Mouse (Mus musculus): ENCODE measurements around the gene Gpr19.

The Gpr19 gene

GRCm38 (mm10) chr6:134887711-134888449 lies 10.5 kb downstream of the Gpr19 start:
- peak; percentile 93 for DNase-seq (ENCODE audit: low spot score)

DNA sequence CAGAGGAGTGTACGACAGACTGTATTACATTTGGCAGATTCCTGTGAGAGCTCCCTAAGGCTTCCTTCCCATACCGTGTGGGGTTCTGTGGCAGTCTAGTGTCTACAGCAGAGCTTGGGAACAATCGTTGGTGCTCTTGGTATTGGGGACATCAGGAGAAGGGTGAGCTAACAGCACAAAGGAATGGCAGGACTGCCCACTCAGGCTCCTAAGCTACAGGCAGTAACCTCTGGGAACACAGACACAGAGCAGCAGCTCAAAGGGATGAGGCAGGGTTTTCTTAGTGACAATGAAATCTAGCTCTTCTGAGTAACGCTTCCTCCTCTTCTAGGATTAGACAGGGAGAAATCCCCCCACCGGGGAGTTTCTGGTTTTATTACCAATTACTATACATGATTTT lies 11.4 kb downstream of the Gpr19 start:
- DNase-seq (ENCODE audit: low spot score), result no peak

GRCm38 (mm10) chr6:134886475-134886874 lies 11.9 kb downstream of the Gpr19 start:
- DNase-seq (ENCODE audit: low spot score), result no peak

DNA sequence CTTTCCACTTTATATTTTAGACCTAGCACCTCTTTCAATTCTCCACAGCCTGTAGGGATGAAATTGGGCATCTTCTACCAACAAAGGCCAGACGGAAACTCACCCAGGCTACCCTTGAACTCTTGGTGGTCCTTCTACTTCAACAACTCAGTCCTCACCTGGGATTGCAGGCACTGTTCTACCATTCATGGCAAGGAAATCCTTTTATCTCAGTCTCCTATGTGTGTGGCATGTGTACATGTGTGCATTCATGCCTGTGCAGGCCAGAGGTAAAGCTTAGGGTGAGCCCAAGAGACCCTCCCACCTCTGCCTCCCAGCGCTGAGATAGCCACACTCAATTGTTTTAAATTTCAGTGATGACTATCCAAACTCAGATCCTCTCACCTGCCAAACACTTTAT lies 12.9 kb downstream of the Gpr19 start:
- no peak for DNase-seq (ENCODE audit: low spot score)

DNA sequence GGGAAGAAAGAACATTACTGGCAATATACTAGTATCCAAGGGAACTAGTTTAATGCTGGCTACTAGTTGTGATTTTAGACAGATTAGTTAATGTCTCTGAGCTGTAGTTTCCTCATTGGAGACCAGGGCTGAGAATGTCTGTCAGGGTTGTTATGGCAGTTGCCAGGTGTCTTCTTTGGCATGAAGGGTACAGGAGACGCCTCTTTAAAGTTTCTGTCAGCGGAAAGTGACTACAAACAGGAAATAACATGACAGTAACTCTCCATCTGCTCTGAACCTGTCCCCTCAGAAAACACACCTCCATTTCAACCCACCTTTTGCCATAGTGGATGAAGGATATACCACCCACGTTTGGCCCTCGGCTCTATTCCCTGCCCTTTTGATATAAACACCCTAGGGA lies 14.7 kb downstream of the Gpr19 start:
- no peak for DNase-seq (ENCODE audit: low spot score)

- DNase-seq (ENCODE audit: low spot score), result no peak
These were observed 18.3 kb downstream of the Gpr19 start for GRCm38 (mm10) chr6:134880046-134880445.

GRCm38 (mm10) chr6:134879556-134879955 lies 18.8 kb downstream of the Gpr19 start:
- DNase-seq (ENCODE audit: low spot score), result no peak

DNA sequence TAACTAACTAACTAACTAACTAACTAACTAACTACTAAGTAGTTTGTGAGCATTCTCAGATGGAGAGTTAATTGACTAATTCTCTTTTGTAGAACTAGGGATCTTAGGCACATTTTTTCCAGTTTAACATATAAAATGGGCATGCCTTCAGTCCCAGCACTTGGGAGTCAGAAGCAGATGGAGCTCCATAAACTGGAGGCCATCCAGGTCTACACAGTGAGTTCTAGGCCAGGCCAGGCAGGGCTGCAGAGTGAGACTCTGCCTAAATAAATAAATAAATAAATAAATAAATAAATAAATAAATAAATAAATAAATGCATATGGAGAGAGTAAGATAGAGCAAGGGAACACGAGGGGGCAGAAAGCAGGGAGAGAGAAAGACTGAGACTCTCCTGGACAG lies 20.5 kb downstream of the Gpr19 start:
- no peak for DNase-seq (ENCODE audit: low spot score)

DNA sequence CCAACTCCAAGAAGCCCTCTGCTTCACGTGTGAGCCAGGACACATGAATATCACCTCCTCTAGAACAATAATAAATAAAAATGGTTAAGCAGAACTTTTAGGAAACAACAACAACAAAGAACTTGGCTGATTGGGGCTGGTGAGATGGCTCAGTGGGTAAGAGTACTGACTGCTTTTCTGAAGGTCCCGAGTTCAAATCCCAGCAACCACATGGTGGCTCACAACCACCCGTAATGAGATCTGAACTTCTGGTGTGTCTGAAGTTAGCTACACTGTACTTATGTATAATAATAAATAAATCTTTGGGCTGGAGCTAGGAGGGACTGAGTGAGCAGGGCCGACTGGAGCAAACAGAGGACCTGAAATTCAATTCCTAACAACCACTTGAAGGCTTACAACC lies 21.1 kb downstream of the Gpr19 start:
- DNase-seq (ENCODE audit: low spot score), result no peak

- peak; percentile 49 for DNase-seq (ENCODE audit: low spot score)
These were observed 21.6 kb downstream of the Gpr19 start for GRCm38 (mm10) chr6:134876795-134877194.

DNA sequence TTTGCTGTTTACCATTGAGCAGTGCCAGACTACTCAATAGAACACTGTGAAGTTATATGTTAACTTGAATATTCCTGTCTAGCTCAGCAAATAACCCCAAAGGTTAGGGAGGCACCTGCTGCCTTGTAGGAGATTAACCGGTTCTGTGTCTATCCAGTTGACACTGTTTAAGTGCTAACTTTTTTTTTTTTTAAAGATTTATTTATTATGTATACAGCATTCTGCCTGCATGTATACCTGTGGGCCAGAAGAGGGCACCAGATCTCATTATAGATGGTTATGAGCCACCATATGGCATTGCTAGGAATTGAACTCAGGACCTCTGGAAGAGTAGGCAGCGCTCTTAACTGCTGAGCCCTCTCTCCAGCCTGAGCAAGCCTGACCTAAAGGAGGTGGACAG lies 25.4 kb downstream of the Gpr19 start:
- DNase-seq (ENCODE audit: low spot score), result no peak

DNA sequence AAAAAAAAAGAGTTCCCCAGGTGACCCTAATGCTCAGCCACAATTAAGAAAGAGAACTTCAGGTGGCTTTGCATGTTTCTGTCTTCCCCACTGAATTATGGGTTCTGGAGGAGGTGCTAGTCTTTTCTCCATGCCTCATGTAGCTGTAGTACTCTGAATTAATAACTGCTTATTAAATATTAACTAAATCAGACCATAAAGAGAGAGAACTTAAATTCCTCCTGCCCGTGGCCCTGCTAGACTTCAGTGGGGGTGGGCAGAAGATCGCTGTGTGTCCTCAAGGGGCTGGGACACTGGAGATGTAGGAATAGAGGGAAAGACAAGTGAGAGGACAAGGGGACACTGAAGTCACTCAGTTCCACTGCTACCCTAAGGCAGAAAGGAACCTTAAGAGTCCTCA lies 26.1 kb downstream of the Gpr19 start:
- DNase-seq (ENCODE audit: low spot score), result no peak

GRCm38 (mm10) chr6:134870887-134871286 lies 27.5 kb downstream of the Gpr19 start:
- no peak for DNase-seq (ENCODE audit: low spot score)

DNA sequence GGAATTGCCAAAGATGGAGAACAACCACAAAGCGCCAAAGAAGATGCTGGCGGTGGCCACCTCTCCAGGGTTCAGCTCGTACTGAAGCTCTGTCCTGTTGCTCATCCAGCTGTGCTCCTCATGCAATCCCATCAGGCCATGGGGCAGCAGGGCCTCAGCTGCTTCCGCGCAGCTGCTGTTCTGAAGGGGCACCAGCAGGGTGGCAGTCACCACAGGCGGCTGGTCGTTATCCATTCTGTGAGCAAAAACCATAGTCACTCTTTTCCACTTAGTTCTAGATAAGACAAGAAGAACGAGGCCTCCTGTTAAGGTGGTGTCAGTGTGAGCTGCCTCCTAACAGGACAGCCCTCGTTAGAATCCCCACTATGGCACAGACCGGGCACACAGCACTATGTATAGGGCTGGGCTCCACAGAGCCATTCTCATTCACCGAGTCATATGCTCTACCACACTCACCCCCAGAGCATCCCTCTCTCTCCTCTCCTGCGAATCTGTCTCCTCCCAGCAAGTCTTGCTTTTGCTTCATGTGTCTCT lies 28.1 kb downstream of the Gpr19 start:
- DNase-seq (ENCODE audit: low spot score), result no peak

DNA sequence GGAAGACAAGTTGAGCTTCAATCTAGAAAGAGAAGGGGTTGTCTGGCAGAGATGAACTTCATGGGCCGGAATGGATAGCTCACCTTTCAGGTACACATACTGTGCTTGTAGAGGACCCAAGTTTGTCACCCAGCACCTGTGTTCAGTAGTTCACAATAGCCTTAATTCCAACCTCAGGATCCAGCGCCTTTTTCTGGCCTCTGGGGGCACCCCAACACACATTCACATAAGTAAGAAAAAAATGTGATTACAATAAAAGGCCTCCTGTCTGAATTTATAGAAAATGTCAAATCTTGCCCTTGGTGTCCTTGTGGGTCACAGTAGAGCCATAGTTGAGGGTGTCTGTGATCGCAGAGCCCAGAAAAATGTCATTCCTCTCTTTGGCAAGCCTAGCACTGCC lies 31.1 kb downstream of the Gpr19 start:
- no peak for DNase-seq (ENCODE audit: low spot score)

- DNase-seq (ENCODE audit: low spot score), result no peak
These were observed 32.3 kb downstream of the Gpr19 start for GRCm38 (mm10) chr6:134866113-134866512.

DNA sequence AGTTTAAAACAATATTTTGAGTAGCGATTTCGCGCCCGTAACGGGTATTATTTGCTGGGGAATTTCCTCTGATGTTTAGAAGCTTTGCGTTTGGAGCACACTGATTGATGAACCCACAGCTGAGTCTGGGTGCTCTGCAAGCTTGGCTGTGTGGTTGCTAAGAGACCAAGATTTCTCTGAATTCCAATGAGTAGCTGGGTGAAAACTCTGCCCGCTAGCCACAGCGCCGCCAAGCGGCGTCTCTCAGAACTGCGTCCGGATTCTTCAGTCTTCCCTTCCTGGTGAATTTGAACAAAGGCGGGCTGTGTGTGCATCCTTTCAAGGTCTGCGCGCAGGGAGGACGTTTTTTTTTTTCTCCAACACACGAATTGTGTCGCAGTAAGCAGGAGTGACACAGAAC lies 35.2 kb downstream of the Gpr19 start:
- DNase-seq (ENCODE audit: low spot score), result peak; percentile 91

- peak; percentile 61 for DNase-seq (ENCODE audit: low spot score)
These were observed 35.7 kb downstream of the Gpr19 start for GRCm38 (mm10) chr6:134862671-134863104.

DNA sequence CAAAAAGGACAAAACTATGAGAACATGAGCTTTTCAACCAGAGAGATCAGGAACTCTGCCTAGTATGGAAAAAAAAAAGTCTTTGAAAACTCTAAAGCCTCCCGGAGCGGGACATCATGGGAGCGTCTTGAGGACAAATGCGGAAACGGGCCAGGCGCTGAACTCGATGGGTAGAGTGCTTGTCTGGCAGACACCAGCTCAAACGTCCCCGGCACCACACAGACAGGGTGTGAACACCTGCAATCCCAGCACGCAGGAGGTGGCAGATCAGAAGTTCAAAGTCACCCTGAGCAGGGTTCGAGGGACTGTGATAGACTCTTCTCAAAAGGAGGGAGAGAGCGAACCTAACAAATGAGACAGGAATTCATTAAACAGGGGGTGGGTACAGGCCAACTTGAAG lies 37.0 kb downstream of the Gpr19 start:
- no peak for DNase-seq (ENCODE audit: low spot score)

DNA sequence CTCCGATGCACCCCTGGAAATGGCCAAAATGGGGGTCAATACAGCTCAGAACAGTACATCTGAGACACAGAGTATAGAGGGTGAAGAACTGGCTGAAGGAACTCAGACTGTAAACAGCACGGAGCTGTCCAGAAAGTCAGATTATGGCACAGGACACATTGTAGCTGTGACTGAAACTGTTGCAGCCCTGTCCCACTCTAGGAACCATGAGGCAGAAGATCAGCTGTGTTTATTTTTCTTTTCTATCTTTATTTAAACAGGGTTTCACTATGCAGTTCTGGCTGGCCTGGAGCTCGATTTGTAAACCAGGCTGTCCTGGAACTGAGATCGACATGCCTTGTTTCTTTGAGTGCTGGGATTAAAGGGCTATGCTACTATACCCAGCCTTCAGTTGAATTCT lies 38.1 kb downstream of the Gpr19 start:
- DNase-seq (ENCODE audit: low spot score), result no peak

DNA sequence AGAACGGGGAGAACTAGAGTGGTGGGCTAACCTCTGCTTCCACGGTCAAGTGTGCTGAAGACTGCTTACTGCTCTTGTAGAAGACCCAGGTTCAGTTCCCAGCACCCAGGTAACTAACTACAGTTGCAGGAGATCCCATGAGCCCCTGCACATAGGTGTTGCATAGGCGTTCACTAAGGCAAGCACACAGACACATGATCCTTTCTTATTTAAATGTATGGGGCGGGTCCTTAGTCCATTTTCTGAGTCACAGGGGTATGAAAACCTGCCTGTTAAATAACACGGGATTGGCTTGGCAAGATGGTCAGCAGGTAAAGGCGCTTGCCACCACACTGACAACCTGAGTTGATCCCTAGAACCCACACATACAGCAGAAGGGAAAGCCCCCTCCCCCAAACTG lies 39.4 kb downstream of the Gpr19 start:
- DNase-seq (ENCODE audit: low spot score), result no peak

GRCm38 (mm10) chr6:134855926-134856325 lies 42.5 kb downstream of the Gpr19 start:
- DNase-seq (ENCODE audit: low spot score), result no peak

- DNase-seq (ENCODE audit: low spot score), result no peak
These were observed 43.6 kb downstream of the Gpr19 start for GRCm38 (mm10) chr6:134854782-134855181.

- no peak for DNase-seq (ENCODE audit: low spot score)
These were observed 48.4 kb downstream of the Gpr19 start for GRCm38 (mm10) chr6:134849985-134850384.
